Mouse (Mus musculus) MEL (cell line): ENCODE results near the gene Htra2.

Experiments used
- CTCF ChIP-seq, 3 experiments: IDR thresholded peaks in 2 of 3; conservative IDR thresholded peaks in 1 of 3; 2 replicates each; pipeline ENCODE4 v1.5.1; 2011 to 2012; ENCODE audit warnings: low read length in 3 of 3, low read depth in 2 of 3, mild to moderate bottlenecking in 2 of 3, improper control_type of control experiment in 1 of 3, inconsistent platforms in 1 of 3, mixed read lengths in 1 of 3, moderate library complexity in 1 of 3; ENCODE audit not compliant: control insufficient read depth in 1 of 3, insufficient read depth in 1 of 3, poor library complexity in 1 of 3, severe bottlenecking in 1 of 3
- ELF1 ChIP-seq: IDR thresholded peaks from 2 replicates; pipeline ENCODE4 v1.6.1; 2014; ENCODE audit warnings: low read depth, mild to moderate bottlenecking, inconsistent platforms, low read length, improper control_type of control experiment, moderate library complexity
- POLR2A ChIP-seq, 2 experiments: IDR thresholded peaks; 2 replicates each; pipeline ENCODE4 v1.6.1; 2011 to 2012; ENCODE audit warnings: low read length in 2 of 2, mild to moderate bottlenecking in 2 of 2, control low read depth in 1 of 2, improper control_type of control experiment in 1 of 2, low read depth in 1 of 2, moderate library complexity in 1 of 2; ENCODE audit not compliant: control insufficient read depth in 1 of 2, insufficient read depth in 1 of 2, poor library complexity in 1 of 2

DNA sequence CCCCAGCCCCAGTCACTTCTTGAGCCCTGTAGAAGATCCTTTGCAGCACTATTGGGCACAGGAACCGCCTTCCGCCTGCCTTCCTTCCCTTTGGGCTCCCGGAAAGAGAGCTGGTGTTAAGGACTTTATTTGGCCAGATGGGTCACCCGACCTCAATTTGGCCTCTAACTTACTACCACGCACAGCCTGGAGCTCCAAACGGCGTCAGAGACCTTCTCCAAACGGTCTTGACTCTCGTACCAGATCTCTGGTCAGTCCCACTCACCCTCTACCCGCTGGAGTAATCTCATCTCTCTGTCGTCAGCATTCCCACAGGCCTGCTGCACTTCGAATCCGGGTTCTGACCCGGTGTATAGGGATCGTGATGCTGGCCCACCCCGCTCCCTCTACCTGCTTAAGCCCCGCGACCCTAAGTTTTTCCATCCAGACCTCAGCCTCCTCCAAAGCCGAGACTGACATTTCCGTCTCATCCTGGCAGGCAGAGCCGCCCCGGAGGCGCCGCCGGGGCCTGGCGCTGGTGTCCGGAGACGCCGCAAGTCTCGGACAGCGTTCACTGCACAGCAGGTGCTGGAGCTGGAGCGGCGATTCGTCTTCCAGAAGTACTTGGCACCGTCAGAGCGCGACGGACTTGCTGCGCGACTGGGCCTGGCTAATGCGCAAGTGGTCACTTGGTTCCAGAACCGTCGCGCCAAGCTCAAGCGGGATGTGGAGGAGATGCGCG, 32.3 kb upstream of the Htra2 start:
- TF ChIP-seq POLR2A (IDR thresholded peaks at IDR 0.05; ENCODE audit: control insufficient read depth in 1 of 2, insufficient read depth in 1 of 2, low read depth in 1 of 2, low read length in 2 of 2, poor library complexity in 1 of 2), result no peak
- TF ChIP-seq ELF1, result no peak
- TF ChIP-seq CTCF (IDR thresholded peaks at IDR 0.05 in 2 of 3, conservative IDR thresholded peaks at IDR 0.05 in 1 of 3; ENCODE audit: control insufficient read depth in 1 of 3, insufficient read depth in 1 of 3, low read depth in 2 of 3, low read length in 3 of 3, poor library complexity in 1 of 3, severe bottlenecking in 1 of 3), result no peak
